Mouse (Mus musculus) forebrain, embryonic 16.5 days (tissue): ENCODE measurements around the gene Ap1m2. TPM values are rescaled to one million over a fixed set of nuclear protein-coding genes. Genes with fewer than 3 reads are reported as not detected.
"Not testable (repeated sequence)": the region's sequence is repeated elsewhere in the genome, so short reads cannot be mapped to it uniquely, and the experiment has no call there.

ENCODE experiments used
- ATAC-seq: fragments of 200-750 bp; cut with Nextera tagmentation; 2 replicates; pipeline ENCODE4 v1.8.0; 2017; ENCODE audit warnings: mild to moderate bottlenecking, moderate library complexity
- H3K27ac ChIP-seq: fragments of 300-500 bp; sonication (generic); 2 replicates; pipeline ENCODE4 v1.5.1; 2014; ENCODE audit warnings: low read length, control low read depth
- H3K27me3 ChIP-seq: fragments of 300-500 bp; sonication (generic); replicated peaks from 2 replicates; pipeline ENCODE4 v1.6.1; 2014; ENCODE audit warnings: low read length; ENCODE audit not compliant: control insufficient read depth, insufficient read depth
- H3K36me3 ChIP-seq: fragments of 300-500 bp; sonication (generic); 2 replicates; pipeline ENCODE4 v1.6.1; 2014; ENCODE audit not compliant: control insufficient read depth, insufficient read depth
- H3K4me1 ChIP-seq: fragments of 300-500 bp; sonication (generic); replicated peaks from 2 replicates; pipeline ENCODE4 v1.6.1; 2014; ENCODE audit warnings: low read length; ENCODE audit not compliant: control insufficient read depth, insufficient read depth
- H3K4me2 ChIP-seq: fragments of 300-500 bp; sonication (generic); 2 replicates; pipeline ENCODE4 v1.6.1; 2014; ENCODE audit warnings: mild to moderate bottlenecking, low read length, control low read depth
- H3K4me3 ChIP-seq: fragments of 300-500 bp; sonication (generic); replicated peaks from 2 replicates; pipeline ENCODE4 v1.5.1; 2014; ENCODE audit warnings: mild to moderate bottlenecking, low read length, control low read depth
- H3K9ac ChIP-seq: fragments of 300-500 bp; sonication (generic); replicated peaks from 2 replicates; pipeline ENCODE4 v1.6.1; 2014; ENCODE audit warnings: low read depth, low read length, control low read depth
- H3K9me3 ChIP-seq: fragments of 300-500 bp; sonication (generic); 2 replicates; pipeline ENCODE4 v1.6.1; 2016; ENCODE audit warnings: low read length; ENCODE audit not compliant: control insufficient read depth
- WGBS: fragments of 180-500 bp; shearing (Covaris S2); extraction: QIAGEN DNeasy Blood & Tissue Kit; methylation state at CpG from one replicate; pipeline ENCODE4 v1.1.7; 2014; 5-methylcytosine and 5-hydroxymethylcytosine counted together
- polyA plus RNA-seq: library from polyadenylated mRNA; unstranded; fragments of >200 nt; fragmentation: Nextera tagmentation; extraction: Ambion mirVana; gene quantifications from 2 replicates; pipeline ENCODE4 v1.2.1, GENCODE M21; 2015

The Ap1m2 gene
- polyA plus RNA-seq, 1 experiment from 2014 or later = 2.9 TPM

- H3K27ac ChIP-seq = no peak overlapping the region
- no peaks in the 10 kb centered on the region for H3K4me1 ChIP-seq
- no peak for ATAC-seq
- no peak overlapping the region for H3K4me3 ChIP-seq
- no peak overlapping the region for H3K4me2 ChIP-seq
- 88% methylated on average over 7 of the region's 7 CpGs for WGBS
- peaks cover 48% of the 10 kb centered on the region for H3K36me3 ChIP-seq
- H3K27me3 ChIP-seq = no peaks in the 10 kb centered on the region
- H3K9me3 ChIP-seq = no peaks in the 10 kb centered on the region
- no peak overlapping the region for H3K9ac ChIP-seq
These were observed 38.5 kb downstream of the Ap1m2 start for GRCm38 (mm10) chr9:21273520-21274228.

GRCm38 (mm10) chr9:21273094-21273493 is 39.0 kb downstream of the Ap1m2 start:
- Histone ChIP-seq H3K4me3 (no peak overlapping the region), H3K4me1 (no peaks in the 10 kb centered on the region), H3K27me3 (no peaks in the 10 kb centered on the region), H3K27ac (no peak overlapping the region), H3K9ac (no peak overlapping the region), H3K4me2 (no peak overlapping the region), H3K36me3 (peaks cover 51% of the 10 kb centered on the region), H3K9me3 (no peaks in the 10 kb centered on the region)
- WGBS = 87% methylated on average over 8 of the region's 8 CpGs
- no peak for ATAC-seq

GRCm38 (mm10) chr9:21272391-21272790 is 39.7 kb downstream of the Ap1m2 start:
- H3K4me1 ChIP-seq = no peaks in the 10 kb centered on the region
- WGBS = 94% methylated on average over 9 of the region's 9 CpGs
- no peak for ATAC-seq
- H3K4me2 ChIP-seq = no peak overlapping the region
- H3K9me3 ChIP-seq = no peaks in the 10 kb centered on the region
- peaks cover 49% of the 10 kb centered on the region for H3K36me3 ChIP-seq
- no peak overlapping the region for H3K27ac ChIP-seq
- no peak overlapping the region for H3K9ac ChIP-seq
- no peak overlapping the region for H3K4me3 ChIP-seq
- H3K27me3 ChIP-seq = no peaks in the 10 kb centered on the region

- H3K4me3 ChIP-seq, H3K9me3 ChIP-seq, H3K4me2 ChIP-seq, ATAC-seq, H3K27ac ChIP-seq, H3K9ac ChIP-seq, H3K27me3 ChIP-seq: not testable (repeated sequence)
- peaks cover 30% of the 10 kb centered on the region for H3K36me3 ChIP-seq
- WGBS = 85% methylated on average over 5 of the region's 5 CpGs
- peaks cover 15% of the 10 kb centered on the region for H3K4me1 ChIP-seq
These were observed 42.5 kb downstream of the Ap1m2 start for GRCm38 (mm10) chr9:21269590-21269989.

- Histone ChIP-seq H3K36me3 (peaks cover 19% of the 10 kb centered on the region), H3K9me3 (no peaks in the 10 kb centered on the region), H3K4me2 (no peak overlapping the region), H3K4me1 (peaks cover 18% of the 10 kb centered on the region), H3K9ac (no peak overlapping the region), H3K27ac (no peak overlapping the region), H3K4me3 (no peak overlapping the region), H3K27me3 (no peaks in the 10 kb centered on the region)
- no peak for ATAC-seq
- 93% methylated on average over 16 of the region's 16 CpGs for WGBS
These were observed 43.8 kb downstream of the Ap1m2 start for GRCm38 (mm10) chr9:21268305-21268704.

- no peak overlapping the region for H3K9ac ChIP-seq
- no peak overlapping the region for H3K4me3 ChIP-seq
- ATAC-seq = no peak
- no peak overlapping the region for H3K27ac ChIP-seq
- H3K36me3 ChIP-seq = peaks cover 9% of the 10 kb centered on the region; the same call in 1 of the 2 replicates
- no peak overlapping the region for H3K4me2 ChIP-seq
- WGBS = 89% methylated on average over 5 of the region's 5 CpGs
- H3K4me1 ChIP-seq = peaks cover 18% of the 10 kb centered on the region
- H3K9me3 ChIP-seq = no peaks in the 10 kb centered on the region
- no peaks in the 10 kb centered on the region for H3K27me3 ChIP-seq
These were observed 45.2 kb downstream of the Ap1m2 start for GRCm38 (mm10) chr9:21266889-21267288.

- no peaks in the 10 kb centered on the region for H3K9me3 ChIP-seq
- 5% methylated on average over 11 of the region's 11 CpGs for WGBS
- no peak for ATAC-seq
These were observed 46.5 kb downstream of the Ap1m2 start for GRCm38 (mm10) chr9:21265611-21266010.

GRCm38 (mm10) chr9:21265000-21265561 is 47.1 kb downstream of the Ap1m2 start, which contains the start of gene Atg4d:
Atg4d (plus strand) TSS chr9:21265293.
- Histone ChIP-seq H3K9me3 (no peaks in the 10 kb centered on the region), H3K27ac (peak within 1 kb of the TSS; percentile 55), H3K4me2 (peak within 1 kb of the TSS; percentile 84), H3K36me3 (peaks cover 6% of the 10 kb centered on the region; the same call in 1 of the 2 replicates), H3K4me1 (peaks cover 18% of the 10 kb centered on the region), H3K9ac (peak within 1 kb of the TSS; percentile 76), H3K4me3 (peak within 1 kb of the TSS; percentile 63), H3K27me3 (no peaks in the 10 kb centered on the region)
- ATAC-seq = peak; percentile 98
- 0% methylated on average over 45 of the region's 49 CpGs for WGBS

More at GRCm38 (mm10) chr9:21265611-21266010, 46.5 kb downstream of the Ap1m2 start:
- Histone ChIP-seq H3K4me1 (peaks cover 18% of the 10 kb centered on the region), H3K9ac (peak overlapping the region; percentile 76), H3K27ac (peak overlapping the region; percentile 49; the same call in 1 of the 2 replicates), H3K36me3 (peaks cover 6% of the 10 kb centered on the region; the same call in 1 of the 2 replicates), H3K27me3 (no peaks in the 10 kb centered on the region), H3K4me2 (peak overlapping the region; percentile 84), H3K4me3 (peak overlapping the region; percentile 63)

- H3K27ac ChIP-seq = peak overlapping the region; percentile 55; the same call in 1 of the 2 replicates
- ATAC-seq = no peak; the same call in 1 of the 2 replicates
- 16% methylated on average over 17 of the region's 17 CpGs for WGBS
- H3K9ac ChIP-seq = peak overlapping the region; percentile 76
- peak overlapping the region; percentile 63 for H3K4me3 ChIP-seq
- H3K9me3 ChIP-seq = no peaks in the 10 kb centered on the region
- H3K36me3 ChIP-seq = peaks cover 6% of the 10 kb centered on the region; the same call in 1 of the 2 replicates
- no peaks in the 10 kb centered on the region for H3K27me3 ChIP-seq
- H3K4me2 ChIP-seq = peak overlapping the region; percentile 72
- peaks cover 18% of the 10 kb centered on the region for H3K4me1 ChIP-seq
These were observed 47.7 kb downstream of the Ap1m2 start for GRCm38 (mm10) chr9:21264272-21264999.
